Mouse (Mus musculus) heart, embryonic 15.5 days (tissue): ENCODE measurements around the gene Hspg2. TPM values are rescaled to one million over a fixed set of nuclear protein-coding genes. Genes with fewer than 3 reads are reported as not detected.
A peak's percentile ranks its signal among the peaks of the same experiment; 100 is the strongest.

Experiments used
- ATAC-seq: fragments of 200-750 bp; cut with Nextera tagmentation; replicated peaks from 2 replicates; pipeline ENCODE4 v1.8.0; 2017; ENCODE audit warnings: low read depth, moderate TSS enrichment; ENCODE audit not compliant: insufficient number of reproducible peaks, insufficient read depth, low FRiP score
- H3K27ac ChIP-seq: fragments of 300-500 bp; sonication (generic); 2 replicates; pipeline ENCODE4 v1.5.1; 2015; ENCODE audit warnings: mild to moderate bottlenecking, inconsistent platforms
- H3K27me3 ChIP-seq: fragments of 300-500 bp; sonication (generic); 2 replicates; pipeline ENCODE4 v1.6.1; 2015; ENCODE audit warnings: inconsistent platforms
- H3K36me3 ChIP-seq: fragments of 300-500 bp; sonication (generic); 2 replicates; pipeline ENCODE4 v1.6.1; 2015; ENCODE audit warnings: mild to moderate bottlenecking, inconsistent platforms
- H3K4me1 ChIP-seq: fragments of 300-500 bp; sonication (generic); replicated peaks from 2 replicates; pipeline ENCODE4 v1.6.1; 2015; ENCODE audit warnings: inconsistent platforms
- H3K4me2 ChIP-seq: fragments of 300-500 bp; sonication (generic); 2 replicates; pipeline ENCODE4 v1.6.1; 2015; ENCODE audit warnings: inconsistent platforms, mild to moderate bottlenecking, moderate library complexity
- H3K4me3 ChIP-seq: fragments of 300-500 bp; sonication (generic); 2 replicates; pipeline ENCODE4 v1.5.1; 2015; ENCODE audit warnings: mild to moderate bottlenecking, inconsistent platforms
- H3K9ac ChIP-seq: fragments of 300-500 bp; sonication (generic); 2 replicates; pipeline ENCODE4 v1.6.1; 2015; ENCODE audit warnings: mild to moderate bottlenecking, inconsistent platforms
- H3K9me3 ChIP-seq: fragments of 300-500 bp; sonication (generic); replicated peaks from 2 replicates; pipeline ENCODE4 v1.6.1; 2016; ENCODE audit warnings: inconsistent platforms
- WGBS: fragments of 180-500 bp; shearing (Covaris S2); methylation state at CpG from one replicate; pipeline ENCODE4 v1.1.7; 2015; ENCODE audit warnings: mixed read lengths; 5-methylcytosine and 5-hydroxymethylcytosine counted together
- polyA plus RNA-seq: library from polyadenylated mRNA; unstranded; fragments of >200 nt; fragmentation: Nextera tagmentation; extraction: Ambion mirVana; gene quantifications from 2 replicates; pipeline ENCODE4 v1.2.1, GENCODE M21; 2015

Hspg2 gene
- polyA plus RNA-seq, 1 experiment from 2014 or later = 41.3 TPM

- peak overlapping the region; percentile 87 for H3K27ac ChIP-seq
- H3K36me3 ChIP-seq = no peaks in the 10 kb centered on the region
- peaks cover 98% of the 10 kb centered on the region for H3K4me1 ChIP-seq
- 0 out of 2 replicates have a peak overlapping the region, but pooled peaks have one; percentile 20 for H3K9ac ChIP-seq
- peak overlapping the region; percentile 89 for H3K4me2 ChIP-seq
- 68% methylated on average over 7 of the region's 7 CpGs for WGBS
- no peak for ATAC-seq
- no peaks in the 10 kb centered on the region for H3K9me3 ChIP-seq
- no peak overlapping the region; the same call in 1 of the 2 replicates for H3K4me3 ChIP-seq
- no peaks in the 10 kb centered on the region for H3K27me3 ChIP-seq
Measured at GRCm38 (mm10) chr4:137474694-137475093, 6.1 kb downstream of the Hspg2 start.

GRCm38 (mm10) chr4:137475271-137476050, 6.9 kb downstream of the Hspg2 start:
- Histone ChIP-seq H3K27ac (peak overlapping the region; percentile 87), H3K27me3 (no peaks in the 10 kb centered on the region), H3K36me3 (no peaks in the 10 kb centered on the region), H3K9me3 (no peaks in the 10 kb centered on the region), H3K4me2 (peak overlapping the region; percentile 89), H3K4me1 (peaks cover 98% of the 10 kb centered on the region), H3K4me3 (no peak overlapping the region), H3K9ac (0 out of 2 replicates have a peak overlapping the region, but pooled peaks have one; percentile 4)
- no peak for ATAC-seq
- WGBS = 56% methylated on average over 13 of the region's 13 CpGs

GRCm38 (mm10) chr4:137476065-137476760, 7.6 kb downstream of the Hspg2 start:
- H3K4me1 ChIP-seq = peaks cover 98% of the 10 kb centered on the region
- peak overlapping the region; percentile 89 for H3K4me2 ChIP-seq
- peak overlapping the region; percentile 87 for H3K27ac ChIP-seq
- no peaks in the 10 kb centered on the region for H3K9me3 ChIP-seq
- no peaks in the 10 kb centered on the region for H3K36me3 ChIP-seq
- 20% methylated on average over 10 of the region's 10 CpGs for WGBS
- ATAC-seq = peak; percentile 41
- peak overlapping the region; percentile 39 for H3K9ac ChIP-seq
- H3K27me3 ChIP-seq = no peaks in the 10 kb centered on the region
- H3K4me3 ChIP-seq = peak overlapping the region; percentile 28

GRCm38 (mm10) chr4:137476761-137477237, 8.2 kb downstream of the Hspg2 start:
- no peak; the same call in 1 of the 2 replicates for ATAC-seq
- peak overlapping the region; percentile 89 for H3K4me2 ChIP-seq
- WGBS = 8% methylated on average over 17 of the region's 17 CpGs
- peak overlapping the region; percentile 87 for H3K27ac ChIP-seq
- H3K36me3 ChIP-seq = no peaks in the 10 kb centered on the region
- H3K4me1 ChIP-seq = peaks cover 98% of the 10 kb centered on the region
- peak overlapping the region; percentile 28 for H3K4me3 ChIP-seq
- H3K9me3 ChIP-seq = no peaks in the 10 kb centered on the region
- no peaks in the 10 kb centered on the region for H3K27me3 ChIP-seq
- H3K9ac ChIP-seq = peak overlapping the region; percentile 39

GRCm38 (mm10) chr4:137477611-137478010, 9.0 kb downstream of the Hspg2 start:
- ATAC-seq = no peak
- Histone ChIP-seq H3K36me3 (no peaks in the 10 kb centered on the region), H3K9me3 (no peaks in the 10 kb centered on the region), H3K4me1 (peaks cover 100% of the 10 kb centered on the region), H3K4me3 (no peak overlapping the region), H3K4me2 (peak overlapping the region; percentile 89), H3K27ac (peak overlapping the region; percentile 87), H3K27me3 (no peaks in the 10 kb centered on the region), H3K9ac (0 out of 2 replicates have a peak overlapping the region, but pooled peaks have one; percentile 39)
- 49% methylated on average over 6 of the region's 6 CpGs for WGBS

- Histone ChIP-seq H3K4me2 (peak overlapping the region; percentile 36; the same call in 1 of the 2 replicates), H3K27me3 (no peaks in the 10 kb centered on the region), H3K36me3 (no peaks in the 10 kb centered on the region), H3K9ac (0 out of 2 replicates have a peak overlapping the region, but pooled peaks have one; percentile 39), H3K27ac (peak overlapping the region; percentile 87), H3K4me1 (peaks cover 95% of the 10 kb centered on the region), H3K9me3 (no peaks in the 10 kb centered on the region), H3K4me3 (no peak overlapping the region)
- 76% methylated on average over 5 of the region's 5 CpGs for WGBS
- no peak for ATAC-seq
Measured at GRCm38 (mm10) chr4:137478306-137478705, 9.7 kb downstream of the Hspg2 start.

- Histone ChIP-seq H3K9me3 (no peaks in the 10 kb centered on the region), H3K36me3 (no peaks in the 10 kb centered on the region), H3K4me2 (peak overlapping the region; percentile 37), H3K4me3 (no peak overlapping the region), H3K4me1 (peaks cover 95% of the 10 kb centered on the region), H3K27ac (peak overlapping the region; percentile 87), H3K27me3 (no peaks in the 10 kb centered on the region), H3K9ac (0 out of 2 replicates have a peak overlapping the region, but pooled peaks have one; percentile 29)
- 5% methylated on average over 6 of the region's 6 CpGs for WGBS
- no peak for ATAC-seq
Measured at GRCm38 (mm10) chr4:137479757-137480156, 11.2 kb downstream of the Hspg2 start.

- Histone ChIP-seq H3K4me3 (no peak overlapping the region), H3K27ac (peak overlapping the region; percentile 87), H3K9ac (peak overlapping the region; percentile 22; the same call in 1 of the 2 replicates), H3K9me3 (no peaks in the 10 kb centered on the region), H3K27me3 (no peaks in the 10 kb centered on the region), H3K4me1 (peaks cover 95% of the 10 kb centered on the region), H3K4me2 (peak overlapping the region; percentile 37), H3K36me3 (no peaks in the 10 kb centered on the region)
- ATAC-seq = no peak
- WGBS = 30% methylated on average over 19 of the region's 19 CpGs
Measured at GRCm38 (mm10) chr4:137480191-137480992, 11.8 kb downstream of the Hspg2 start.

- 27% methylated on average over 1 of the region's 1 CpGs for WGBS
- Histone ChIP-seq H3K4me3 (no peak overlapping the region), H3K4me2 (peak overlapping the region; percentile 37; the same call in 1 of the 2 replicates), H3K9me3 (no peaks in the 10 kb centered on the region), H3K27me3 (no peaks in the 10 kb centered on the region), H3K4me1 (peaks cover 95% of the 10 kb centered on the region), H3K36me3 (no peaks in the 10 kb centered on the region), H3K9ac (no peak overlapping the region), H3K27ac (peak overlapping the region; percentile 87)
- ATAC-seq = no peak
Measured at GRCm38 (mm10) chr4:137480993-137481340, 12.4 kb downstream of the Hspg2 start.

- no peaks in the 10 kb centered on the region for H3K36me3 ChIP-seq
- H3K27me3 ChIP-seq = no peaks in the 10 kb centered on the region
- WGBS = 44% methylated on average over 13 of the region's 13 CpGs
- H3K4me3 ChIP-seq = no peak overlapping the region
- H3K9ac ChIP-seq = no peak overlapping the region; the same call in 1 of the 2 replicates
- peak overlapping the region; percentile 87 for H3K27ac ChIP-seq
- peaks cover 95% of the 10 kb centered on the region for H3K4me1 ChIP-seq
- no peaks in the 10 kb centered on the region for H3K9me3 ChIP-seq
- ATAC-seq = no peak
- peak overlapping the region; percentile 34 for H3K4me2 ChIP-seq
Measured at GRCm38 (mm10) chr4:137481381-137482030, 12.9 kb downstream of the Hspg2 start.
